Mouse (Mus musculus) kidney, postnatal 10 days (tissue): ENCODE results near the gene Otof.

Experiments
- DNase-seq: peaks from one replicate; pipeline ENCODE4 v3.0.0; 2021; ENCODE audit warnings: mixed read lengths

Otof gene

DNA sequence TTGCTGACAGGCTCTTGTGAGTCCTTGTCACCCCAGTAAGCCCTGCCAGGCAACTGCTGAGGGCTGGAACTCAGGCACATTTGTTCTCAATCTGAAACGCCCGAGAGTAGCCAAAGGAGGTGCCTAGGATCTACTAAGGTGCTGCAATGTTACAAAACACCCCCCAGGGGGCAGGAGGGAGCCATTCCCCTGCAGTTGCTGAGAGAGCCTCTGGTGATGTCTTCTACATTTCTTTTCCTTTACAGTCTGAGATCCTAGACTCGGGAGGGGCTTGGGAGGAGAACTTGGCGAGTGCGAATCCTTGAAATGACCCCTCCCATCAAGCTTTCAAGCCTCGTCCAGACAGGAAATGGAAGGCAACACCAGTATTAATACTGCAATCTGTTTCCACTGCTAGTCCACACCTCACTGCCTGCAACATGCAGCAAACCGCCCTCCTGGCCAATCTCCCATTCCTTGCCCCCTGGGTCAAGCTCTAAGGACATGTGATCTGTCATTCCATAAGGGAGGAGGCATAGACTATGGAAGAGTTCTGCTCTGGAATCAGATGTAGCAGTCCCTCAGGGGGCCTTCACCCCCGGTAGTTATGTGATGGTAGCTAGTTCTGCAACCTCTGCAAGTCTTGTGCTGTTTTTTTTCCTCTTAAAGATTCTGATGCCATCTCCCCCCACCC, 38.0 kb downstream of the Otof start:
- peak; percentile 72 for DNase-seq

DNA sequence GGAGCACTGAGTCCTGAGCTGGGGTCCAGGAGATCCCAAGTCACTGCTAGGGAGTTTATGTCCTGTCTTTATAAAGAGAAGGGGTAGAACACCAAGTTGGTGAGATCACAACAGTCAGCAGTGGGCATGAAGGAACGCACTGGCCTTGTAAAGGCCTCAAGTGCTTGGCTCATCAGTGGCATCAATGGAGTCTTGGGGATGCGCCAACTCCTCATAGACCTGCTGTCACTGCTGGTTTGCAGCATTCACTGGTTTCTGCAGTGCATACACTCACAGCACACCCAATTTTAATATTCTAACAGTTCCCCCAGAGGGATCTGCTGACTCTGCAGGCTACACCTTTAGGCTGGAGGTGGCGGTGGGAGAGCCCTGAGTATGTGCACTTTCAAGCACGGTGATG, 38.6 kb downstream of the Otof start:
- DNase-seq = no peak

DNA sequence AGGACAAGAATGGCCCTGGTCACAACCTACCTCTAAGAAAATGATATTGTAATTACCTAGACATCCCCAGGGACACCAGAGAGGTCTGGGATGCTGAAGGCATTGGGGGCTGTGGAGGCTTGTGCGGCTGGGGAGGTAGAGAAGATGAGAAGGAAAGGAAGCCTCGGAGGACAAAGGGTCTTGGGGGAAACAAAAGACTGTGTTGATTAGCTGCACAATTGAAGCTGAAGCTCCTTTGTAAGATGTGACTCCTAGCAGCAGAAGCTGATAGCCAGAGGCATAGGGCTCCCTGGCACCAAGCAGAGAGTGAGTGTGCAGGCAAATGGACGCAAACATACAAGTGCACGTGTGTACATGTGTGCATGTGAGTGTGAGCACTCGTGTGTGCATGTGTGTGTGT, 45.1 kb downstream of the Otof start:
- no peak for DNase-seq

DNA sequence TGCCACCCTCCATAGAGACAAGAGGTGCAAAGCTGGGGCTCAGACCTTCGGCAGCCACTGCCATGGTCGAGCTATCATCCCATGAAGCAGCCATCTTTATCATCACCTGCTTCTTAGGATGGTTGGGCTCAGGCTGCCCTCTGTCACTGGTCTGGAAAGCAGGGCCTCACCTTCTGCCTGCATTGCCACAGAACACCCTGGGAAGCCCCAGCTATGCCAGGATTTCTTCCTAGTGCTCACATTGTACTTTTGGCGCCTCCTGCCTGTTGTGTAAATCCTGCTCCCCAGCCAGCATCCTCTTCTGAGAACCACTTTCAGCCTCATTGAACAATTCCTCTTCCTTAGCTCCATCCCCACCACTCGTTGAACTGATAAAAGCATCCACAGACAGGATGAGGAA, 45.9 kb downstream of the Otof start:
- no peak for DNase-seq

DNA sequence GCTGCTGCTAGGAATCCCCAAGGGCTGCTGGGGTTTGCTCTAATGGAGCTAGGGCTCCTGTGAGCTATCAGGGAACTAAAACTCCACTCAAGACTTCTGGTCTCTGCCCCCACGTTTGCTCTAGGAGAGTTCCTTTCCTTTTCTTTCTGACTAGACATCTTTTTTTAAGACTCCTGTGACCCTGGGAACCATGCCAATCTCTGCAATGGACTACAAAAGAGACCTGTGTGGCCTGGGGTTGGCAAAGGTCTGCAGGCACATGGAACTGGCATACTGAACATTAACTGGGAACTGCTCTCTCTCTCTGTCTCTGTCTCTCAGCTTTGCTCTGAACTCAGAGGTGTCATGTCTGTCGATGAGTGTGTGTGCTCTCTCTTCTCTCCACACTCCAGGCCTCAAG, 46.4 kb downstream of the Otof start:
- no peak for DNase-seq

DNA sequence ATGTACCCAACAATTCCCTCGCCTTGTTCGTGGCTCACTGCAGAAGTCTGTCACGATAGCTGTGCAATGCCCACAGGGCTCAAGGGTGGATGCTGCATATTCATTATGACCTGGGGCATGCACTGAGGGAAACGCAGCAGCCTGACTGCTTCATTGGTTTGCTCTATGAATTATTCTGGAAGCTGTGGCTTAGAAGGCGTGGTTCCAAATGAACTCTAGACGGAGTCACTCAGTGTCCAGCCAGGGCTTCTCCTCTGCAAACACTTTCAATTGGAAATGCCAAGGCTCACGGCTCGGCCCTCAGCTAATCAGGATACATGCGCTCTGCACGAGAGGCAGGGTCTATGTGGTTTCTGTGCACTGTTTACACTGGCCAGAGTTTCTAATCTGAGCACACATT, 50.2 kb downstream of the Otof start:
- DNase-seq = peak; percentile 17

DNA sequence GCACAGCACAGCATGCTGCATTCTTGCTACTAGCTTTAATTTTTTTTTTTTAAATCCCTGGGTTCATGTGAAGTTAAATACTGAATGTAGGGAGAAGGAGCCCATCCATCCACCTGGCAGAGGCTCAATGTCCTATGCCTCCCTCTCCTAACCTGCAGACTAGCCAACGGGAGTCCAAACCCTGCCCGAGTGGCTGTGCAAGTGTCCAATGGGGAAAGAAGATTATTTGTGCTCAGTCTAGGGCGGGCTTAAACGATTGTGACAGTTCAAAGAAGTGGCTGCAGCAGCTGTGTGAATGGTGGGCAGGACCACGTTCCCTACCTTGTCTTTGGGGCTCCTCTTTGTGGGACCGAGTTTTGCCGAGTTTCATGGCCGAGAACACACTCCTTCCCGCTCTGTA, 54.9 kb downstream of the Otof start:
- peak; percentile 30 for DNase-seq

DNA sequence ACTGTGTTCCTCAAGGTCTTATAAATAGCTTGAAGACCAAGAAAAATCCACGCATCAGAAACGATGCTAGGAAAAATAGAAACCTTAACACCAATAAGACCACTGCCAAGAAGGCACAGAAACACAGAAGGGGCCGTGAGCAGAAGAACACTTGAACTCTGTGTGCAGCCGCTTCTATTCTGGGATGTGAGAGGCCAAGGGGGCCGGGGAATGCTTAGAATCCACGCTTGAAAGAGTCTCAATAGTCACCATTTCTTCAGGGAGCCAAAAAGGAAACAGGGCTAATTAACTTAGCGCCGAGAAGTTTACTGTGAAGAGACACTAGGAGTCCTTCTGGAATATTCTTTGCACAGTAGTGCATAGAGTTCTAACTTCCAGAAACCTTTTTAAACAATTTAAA, 60.6 kb downstream of the Otof start:
- DNase-seq = no peak

DNA sequence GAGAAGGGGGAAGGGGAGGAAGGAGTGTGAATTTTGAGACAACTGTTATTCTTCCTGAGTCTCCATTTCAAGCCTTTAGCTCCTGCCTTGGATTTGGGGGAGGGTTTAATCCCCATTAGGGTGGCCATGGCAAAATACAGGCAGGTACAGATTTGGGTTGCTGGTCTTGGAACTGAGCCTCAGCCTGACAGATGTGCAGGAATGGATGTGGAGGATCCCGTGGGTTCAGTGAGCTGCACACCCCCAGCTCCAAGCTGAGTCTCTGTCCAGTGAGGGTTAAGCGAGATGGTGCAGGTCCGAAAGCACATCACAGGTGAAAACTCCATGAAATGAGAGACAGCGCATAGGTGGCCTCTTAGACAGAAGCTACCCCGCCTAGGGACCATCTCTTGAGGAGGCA, 61.2 kb downstream of the Otof start:
- DNase-seq = no peak

DNA sequence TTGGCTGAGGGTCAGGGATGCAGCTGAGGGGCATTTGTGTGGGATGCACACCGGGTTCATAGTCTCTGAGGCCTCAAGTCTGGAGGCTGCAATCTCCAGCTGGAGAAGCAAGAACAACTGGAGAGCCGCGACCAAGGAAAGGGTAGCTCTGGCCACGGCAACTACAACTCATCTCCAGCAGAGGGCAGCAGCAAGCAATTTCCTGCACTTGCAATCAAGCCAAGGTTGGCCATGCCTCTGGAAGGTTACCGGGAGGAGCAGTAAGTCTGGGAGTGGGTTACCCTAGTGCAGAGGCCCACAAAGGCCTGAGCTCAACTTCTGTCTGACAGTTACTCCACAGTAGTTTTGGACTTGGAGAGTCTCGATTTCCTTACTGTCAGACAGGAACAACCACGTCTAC, 70.3 kb downstream of the Otof start:
- peak; percentile 86 for DNase-seq

DNA sequence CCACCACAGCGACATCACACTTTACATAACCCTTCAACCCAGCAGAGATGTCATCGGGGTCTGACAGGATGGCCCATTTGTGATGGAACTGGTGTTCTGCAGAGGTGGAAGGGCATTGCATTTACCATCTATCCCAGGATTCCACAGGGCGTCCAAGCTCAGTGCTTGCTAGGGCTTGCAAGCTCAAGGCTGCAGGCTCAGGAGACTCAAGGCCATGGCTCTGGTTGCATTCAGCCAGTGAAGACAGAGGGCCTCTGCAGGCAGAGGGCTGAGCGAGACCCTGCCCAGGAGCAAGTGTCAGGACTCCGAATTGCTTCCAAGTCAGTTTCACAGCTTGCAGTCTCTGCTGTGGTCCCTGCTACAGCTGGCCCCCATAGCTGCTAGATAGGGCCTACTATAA, 71.9 kb downstream of the Otof start:
- no peak for DNase-seq

DNA sequence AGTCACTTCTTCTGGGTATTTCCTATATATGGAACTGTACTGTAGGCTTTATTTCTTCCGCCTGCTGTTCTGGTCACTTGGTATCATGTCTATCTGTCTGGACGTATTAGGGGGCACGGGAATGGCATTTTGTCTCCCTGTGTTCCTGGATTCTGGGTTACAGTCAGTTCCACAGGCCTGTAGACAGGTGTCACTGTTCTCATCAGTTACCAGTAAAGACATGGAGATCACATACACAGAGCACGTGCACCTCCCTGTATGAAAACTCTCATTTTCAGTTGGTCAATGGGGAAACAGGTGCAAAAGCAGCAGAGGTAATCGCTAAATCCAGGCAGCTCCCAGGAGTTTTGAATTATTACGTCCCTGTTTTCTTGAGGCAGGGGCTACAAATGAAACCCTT, 74.0 kb downstream of the Otof start:
- DNase-seq = no peak

DNA sequence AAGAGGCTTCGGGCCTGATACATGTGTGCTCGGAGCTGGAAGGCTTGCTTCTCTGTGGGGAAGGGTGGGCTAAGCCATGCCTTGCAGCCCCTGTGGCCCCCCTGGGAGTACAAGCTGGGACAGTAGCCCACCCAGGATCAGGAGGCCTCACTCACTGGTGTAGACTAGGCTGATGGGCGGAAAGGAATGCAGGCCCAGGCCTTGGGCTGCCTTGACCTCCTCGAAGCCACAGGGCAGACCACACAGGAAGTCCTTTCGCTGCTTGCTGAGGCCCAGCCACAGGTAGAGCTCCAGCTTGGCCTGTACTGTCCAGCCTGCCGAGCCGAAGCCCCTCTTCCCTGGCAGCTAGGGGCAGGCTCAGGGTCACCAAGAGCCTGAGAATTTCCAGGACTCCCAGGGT, 78.9 kb downstream of the Otof start:
- no peak for DNase-seq

DNA sequence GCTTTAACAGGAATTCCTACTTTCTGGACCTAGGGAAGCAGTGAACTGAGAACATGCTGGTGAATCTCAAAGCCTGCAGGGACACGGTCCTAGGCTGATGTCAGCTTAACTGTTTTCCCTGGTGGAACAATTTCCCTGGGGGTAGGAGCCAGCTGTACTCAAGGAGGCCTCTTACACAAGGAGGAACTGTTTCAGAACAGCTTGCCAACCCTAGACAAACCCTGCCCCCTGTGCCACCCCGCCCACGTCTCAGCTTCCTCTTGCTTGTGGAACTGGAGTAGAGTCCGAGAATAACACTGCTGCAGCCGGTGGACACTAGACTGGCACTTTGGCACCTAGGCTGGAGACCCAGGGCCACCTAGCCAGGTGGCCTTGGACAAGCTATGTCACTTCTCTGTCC, 92.3 kb downstream of the Otof start:
- DNase-seq = no peak

DNA sequence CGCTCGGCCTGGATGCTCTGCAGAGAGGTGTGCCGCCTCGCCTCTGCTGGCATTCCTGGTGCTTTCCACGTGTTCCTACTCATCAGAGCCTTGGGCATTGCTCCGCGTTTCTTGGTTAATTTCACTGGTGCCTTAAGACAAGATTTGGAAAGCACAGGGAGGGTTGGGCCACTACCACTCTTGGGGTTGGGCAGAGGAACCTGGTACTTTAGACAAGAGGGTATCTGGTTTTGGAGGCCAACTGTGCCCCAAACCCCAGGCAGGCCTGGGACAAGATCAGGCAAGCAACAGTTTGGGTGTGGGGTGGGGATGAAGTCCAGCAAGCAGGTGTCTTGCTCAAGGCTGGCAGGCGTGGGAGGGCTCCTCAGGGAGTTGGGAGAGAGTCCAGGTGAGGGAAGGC, 94.3 kb downstream of the Otof start:
- DNase-seq = no peak

DNA sequence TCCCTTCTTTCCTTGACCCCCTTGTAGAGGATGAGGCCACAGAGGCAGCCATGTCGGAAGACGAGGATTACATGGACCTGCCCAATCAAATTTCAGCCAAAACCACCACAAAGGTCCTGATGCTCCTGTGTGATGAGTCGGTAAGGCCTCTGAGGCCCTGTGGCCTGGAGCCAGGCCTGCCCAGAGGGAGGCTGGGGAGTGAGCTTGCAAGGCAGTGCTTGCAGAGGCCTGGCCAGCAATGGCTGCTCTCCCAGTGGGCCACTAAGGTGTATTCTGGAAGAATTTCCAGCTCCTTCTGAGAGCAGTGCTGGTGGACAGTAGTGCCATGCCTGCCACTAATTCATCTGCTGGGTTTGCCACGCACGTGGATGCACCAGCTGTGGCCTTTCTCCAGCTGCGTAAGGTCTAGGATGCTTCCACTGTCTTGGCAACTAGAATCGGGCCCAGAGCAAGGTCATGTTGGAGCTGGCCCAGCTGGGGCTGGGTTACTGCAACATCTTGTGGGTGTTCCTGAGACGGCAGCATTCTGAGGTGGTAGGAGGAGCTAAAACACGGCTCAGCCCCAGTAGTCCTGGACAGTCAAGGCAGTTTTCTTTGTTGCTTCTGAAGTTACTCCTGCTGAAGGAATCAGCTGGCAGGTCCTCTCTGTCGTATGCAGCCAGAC, 103.2 kb downstream of the Otof start:
- no peak for DNase-seq

DNA sequence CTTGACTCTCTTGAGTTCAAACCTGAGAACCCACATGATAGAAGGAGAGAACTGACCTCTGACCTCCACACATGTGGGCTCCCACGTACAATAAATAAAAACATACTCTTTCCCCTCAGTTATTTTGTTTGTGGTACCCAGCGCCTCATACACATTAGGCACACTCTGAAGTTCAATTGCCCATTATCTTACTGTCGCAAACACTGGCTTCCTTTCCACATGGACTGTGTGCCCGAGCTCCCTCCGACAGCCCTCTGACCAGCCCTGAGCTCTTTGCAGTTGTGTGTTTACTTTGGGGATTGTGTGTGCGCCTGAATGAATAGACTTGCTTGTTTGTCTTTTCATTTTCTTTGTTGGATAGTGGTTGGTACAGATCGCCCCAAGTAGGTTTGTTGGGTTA, 105.1 kb downstream of the Otof start:
- no peak for DNase-seq

DNA sequence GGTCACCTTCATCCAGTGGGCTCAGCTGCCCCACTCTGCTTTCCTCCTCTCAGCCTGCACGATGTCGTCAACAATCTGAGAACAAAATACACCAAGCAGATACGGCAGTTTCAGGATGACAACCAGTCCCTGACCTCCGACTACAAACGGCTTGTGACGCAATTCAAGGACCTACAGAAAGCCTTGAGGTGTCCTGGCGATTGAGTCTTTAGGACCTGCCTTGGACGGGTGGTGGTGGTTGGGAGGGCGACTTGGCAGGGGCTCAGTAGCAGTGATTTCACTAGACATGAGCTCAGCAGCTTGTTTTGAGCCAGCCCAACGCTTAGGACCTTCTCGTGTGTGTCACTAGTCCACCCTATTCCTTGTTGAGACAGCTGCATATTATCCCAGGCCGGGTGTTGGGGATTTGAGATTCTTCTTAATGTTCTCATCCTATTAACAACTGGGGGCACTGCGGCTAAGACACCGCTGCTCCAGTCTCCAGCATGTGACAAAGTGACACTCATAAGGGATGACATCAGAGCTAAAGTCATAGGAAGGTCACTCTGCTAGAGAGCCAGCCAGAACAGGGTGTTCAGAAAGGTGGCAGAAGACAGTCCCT, 106.1 kb downstream of the Otof start:
- no peak for DNase-seq

DNA sequence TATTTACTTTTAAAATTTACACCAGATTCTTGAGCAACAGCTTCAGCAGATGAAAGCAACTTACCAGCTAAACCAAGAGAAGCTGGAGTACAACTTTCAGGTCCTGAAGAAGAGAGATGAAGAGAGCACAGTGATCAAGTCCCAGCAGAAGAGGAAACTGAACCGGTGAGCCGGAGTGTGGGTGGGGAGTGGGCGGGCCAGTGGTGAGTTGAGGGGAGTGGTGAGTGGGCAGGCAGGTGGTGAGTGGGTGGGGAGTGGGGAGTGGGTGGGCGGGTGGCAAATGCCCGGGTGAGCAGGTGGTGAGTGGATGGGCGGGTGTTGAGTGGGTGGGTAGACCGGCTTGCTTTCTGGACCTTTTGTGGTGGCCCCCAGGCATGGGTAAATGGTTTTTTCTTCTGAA, 106.6 kb downstream of the Otof start:
- DNase-seq = no peak

DNA sequence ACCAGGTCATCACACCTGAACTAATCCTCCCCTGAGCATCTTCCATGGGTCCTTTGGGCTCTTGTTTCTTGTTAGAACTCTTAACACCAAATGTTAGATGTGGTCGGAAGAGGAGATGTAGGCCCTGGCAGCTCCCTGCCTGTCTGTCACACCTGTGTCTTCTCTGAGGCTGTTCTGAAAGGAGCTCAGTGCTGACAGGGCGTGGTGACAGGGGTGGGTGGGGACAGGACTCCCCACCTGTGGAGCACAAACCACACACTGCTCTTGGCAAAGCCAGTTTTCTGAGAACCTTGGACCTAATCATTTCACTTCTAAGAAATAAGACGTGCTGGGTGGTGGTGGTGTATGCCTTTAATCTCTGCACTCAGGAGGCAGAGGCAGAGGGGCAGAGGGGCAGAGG, 108.1 kb downstream of the Otof start:
- DNase-seq = no peak

DNA sequence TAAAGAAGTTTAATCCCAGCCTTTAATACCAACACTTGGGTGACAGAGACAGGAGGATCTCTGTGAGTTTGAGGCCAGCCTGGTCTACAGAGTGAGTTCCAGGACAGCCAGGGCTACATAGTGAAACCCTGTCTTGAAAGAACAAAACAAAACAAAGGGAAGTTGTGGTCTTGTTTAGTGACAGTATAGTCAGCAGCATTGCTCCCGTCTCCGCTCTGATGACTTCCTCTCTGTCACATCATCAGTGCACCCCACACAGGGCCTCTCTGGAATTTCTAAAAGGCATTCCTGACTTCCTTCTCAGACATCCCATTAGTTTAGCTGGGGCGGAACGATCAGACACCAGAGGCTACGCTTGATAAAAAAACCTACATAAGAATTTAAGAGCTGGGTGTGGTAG, 117.8 kb downstream of the Otof start:
- DNase-seq = no peak

DNA sequence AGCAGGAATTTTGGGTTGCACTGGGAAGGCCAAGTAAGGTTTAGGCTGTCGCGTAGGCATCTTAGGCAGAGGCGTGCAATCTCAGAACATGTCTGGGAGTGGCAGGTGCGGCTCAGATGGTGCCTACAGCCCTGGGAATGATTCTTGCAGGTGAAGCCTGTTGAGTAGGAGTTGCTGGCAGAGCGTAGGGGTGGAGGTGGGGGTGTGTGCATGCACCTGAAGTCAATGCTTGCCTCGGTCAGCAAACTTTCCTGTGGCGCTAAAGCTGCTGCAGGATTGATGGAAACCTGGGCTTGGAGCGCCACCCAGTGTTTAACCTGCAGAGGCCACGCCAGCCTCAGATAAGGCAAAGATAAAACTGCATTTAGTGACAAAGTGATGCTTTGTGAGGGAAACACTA, 118.6 kb downstream of the Otof start:
- DNase-seq = peak; percentile 81

DNA sequence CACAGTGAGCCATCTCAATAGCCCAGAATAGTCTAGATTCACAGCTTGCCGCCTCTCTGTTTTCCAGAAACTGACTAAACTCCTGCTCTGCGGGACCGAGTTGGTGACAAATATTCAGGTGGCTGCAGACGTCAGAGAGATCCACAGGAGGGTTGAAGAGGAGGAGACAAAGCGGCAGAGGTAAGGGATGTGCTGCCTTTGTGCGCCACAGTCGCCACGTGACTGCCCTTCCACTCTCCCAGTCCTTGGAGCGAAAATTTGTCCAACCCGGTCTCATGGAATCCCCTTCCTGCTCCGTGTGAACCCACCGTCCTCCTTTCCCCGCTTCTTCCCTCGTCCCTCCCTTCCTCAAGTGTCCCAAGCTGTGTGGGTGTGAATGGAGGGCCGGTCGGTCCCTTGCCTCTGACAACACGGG, 119.1 kb downstream of the Otof start:
- DNase-seq = no peak

DNA sequence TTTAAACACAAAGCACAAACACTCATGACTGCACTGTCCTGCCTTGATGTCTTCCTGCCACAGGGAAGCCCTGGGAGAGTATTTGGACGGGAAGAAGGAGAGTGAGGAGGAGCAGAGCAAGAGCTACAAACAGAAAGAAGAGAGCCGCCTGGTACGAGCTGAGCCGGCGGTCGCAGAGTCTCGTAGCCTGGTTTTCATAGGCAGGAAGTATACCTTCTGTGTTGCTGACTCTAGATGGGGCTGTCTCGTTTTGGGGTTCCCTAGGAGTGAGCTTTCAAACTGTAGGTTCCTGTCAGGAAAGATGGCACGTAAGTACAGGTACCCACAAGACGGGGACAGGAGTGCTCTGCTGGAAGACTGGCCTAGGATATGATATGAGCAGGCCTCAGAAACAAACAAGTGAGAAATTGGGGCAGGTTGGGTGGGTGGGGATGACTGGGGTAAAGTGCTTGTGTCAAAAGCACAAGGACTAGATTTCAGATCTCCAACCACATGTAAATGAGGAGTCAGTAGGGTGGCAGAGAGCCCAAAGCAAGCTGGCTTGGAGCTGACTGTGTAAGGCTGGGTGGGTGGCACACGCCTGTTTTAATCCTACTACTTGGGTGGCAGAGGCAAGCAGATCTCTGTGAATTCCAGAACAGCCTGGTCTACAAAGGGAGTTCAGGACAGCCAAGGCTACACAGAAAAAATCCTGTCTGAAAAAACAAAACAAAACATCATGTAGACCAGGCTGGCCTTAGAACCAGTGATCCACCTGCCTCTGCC, 119.9 kb downstream of the Otof start:
- DNase-seq = no peak
